Mouse (Mus musculus) adrenal gland, adult (tissue): Measurements from ENCODE around the gene Gtf2h1.
"Not testable (repeated sequence)": the region's sequence is repeated elsewhere in the genome, so short reads cannot be mapped to it uniquely, and the experiment has no call there.

ENCODE experiments used
- DNase-seq, 2 experiments: peaks; one replicate each; pipeline ENCODE4 v3.0.0; 2022 to 2023; ENCODE audit warnings: low spot score in 1 of 2; ENCODE audit not compliant: inconsistent age in 2 of 2

Gtf2h1 gene

GRCm38 (mm10) chr7:46795287-46796205 is at the start of gene Gtf2h1, which contains the start of gene Hps5:
Gtf2h1 (plus strand) TSS chr7:46796103.
Hps5 (minus strand) TSS chr7:46796064.
- DNase-seq: peak; percentile 98 to 99

GRCm38 (mm10) chr7:46746381-46746780 is 49.5 kb upstream of the Gtf2h1 start:
- DNase-seq: no peak

GRCm38 (mm10) chr7:46748459-46748858 is 47.4 kb upstream of the Gtf2h1 start:
- DNase-seq: no peak

- no peak for DNase-seq
These were observed 44.4 kb upstream of the Gtf2h1 start, which contains the start of gene Saa2 for GRCm38 (mm10) chr7:46751490-46751889. Saa2 (plus strand) TSS chr7:46751790.

- peak; percentile 46 to 71 for DNase-seq
These were observed 34.7 kb upstream of the Gtf2h1 start for GRCm38 (mm10) chr7:46761049-46761795.

GRCm38 (mm10) chr7:46762601-46763000 is 33.3 kb upstream of the Gtf2h1 start:
- DNase-seq: no peak

- no peak for DNase-seq
These were observed 31.2 kb upstream of the Gtf2h1 start for GRCm38 (mm10) chr7:46764672-46765071.

GRCm38 (mm10) chr7:46767371-46767770 is 28.5 kb upstream of the Gtf2h1 start:
- DNase-seq: peak in 1 of 2 experiments; percentile 45

GRCm38 (mm10) chr7:46768451-46768850 is 27.5 kb upstream of the Gtf2h1 start:
- DNase-seq: no peak

GRCm38 (mm10) chr7:46770706-46771105 is 25.2 kb upstream of the Gtf2h1 start:
- DNase-seq: peak; percentile 48 to 74

GRCm38 (mm10) chr7:46789177-46789849 is 6.6 kb upstream of the Gtf2h1 start:
- no peak for DNase-seq

- DNase-seq: no peak
These were observed 2.0 kb upstream of the Gtf2h1 start for GRCm38 (mm10) chr7:46793871-46794270.

GRCm38 (mm10) chr7:46796206-46796679 is 340 bp downstream of the Gtf2h1 start:
- no peak for DNase-seq

GRCm38 (mm10) chr7:46796779-46797178 is 876 bp downstream of the Gtf2h1 start:
- peak in 1 of 2 experiments; percentile 28 for DNase-seq

- no peak for DNase-seq
These were observed 14.4 kb downstream of the Gtf2h1 start for GRCm38 (mm10) chr7:46810325-46810724.

GRCm38 (mm10) chr7:46814012-46814411 is 18.1 kb downstream of the Gtf2h1 start:
- no peak for DNase-seq

GRCm38 (mm10) chr7:46820876-46821632 is 25.2 kb downstream of the Gtf2h1 start:
- DNase-seq: not testable (repeated sequence)

GRCm38 (mm10) chr7:46827046-46827802 is 31.3 kb downstream of the Gtf2h1 start:
- no peak for DNase-seq

- no peak for DNase-seq
These were observed 31.9 kb downstream of the Gtf2h1 start for GRCm38 (mm10) chr7:46827803-46828184.

- peak; percentile 33 to 68 for DNase-seq
These were observed 34.0 kb downstream of the Gtf2h1 start for GRCm38 (mm10) chr7:46829911-46830310.
